Mouse (Mus musculus) ES-E14 (cell line): ENCODE results near the gene Mybpc3. TPM values are rescaled to one million over a fixed set of nuclear protein-coding genes. Genes with fewer than 3 reads are reported as not detected.

Source experiments
- DNase-seq: peaks from one replicate; pipeline ENCODE4 v3.0.0-alpha.2; 2013; ENCODE audit warnings: low read depth, low spot score
- H3K27ac ChIP-seq: 2 replicates; pipeline ENCODE4 v1.5.1; 2012; ENCODE audit warnings: low read depth, mild to moderate bottlenecking, low read length, moderate library complexity, mixed read lengths; ENCODE audit not compliant: poor library complexity, insufficient read depth, severe bottlenecking
- H3K36me3 ChIP-seq: 2 replicates; pipeline ENCODE4 v1.6.1; 2012; ENCODE audit warnings: mild to moderate bottlenecking, low read length, moderate library complexity, mixed read lengths; ENCODE audit not compliant: control insufficient read depth, poor library complexity, insufficient read depth, severe bottlenecking
- H3K4me1 ChIP-seq, 2 experiments: fragments of 150-350 bp in 1 of 2; sonication (generic) in 1 of 2; 2 replicates each; pipeline ENCODE4 v1.6.1; 2012; ENCODE audit warnings: low read length in 2 of 2, mild to moderate bottlenecking in 1 of 2, mixed read lengths in 1 of 2; ENCODE audit not compliant: control insufficient read depth in 2 of 2, insufficient read depth in 2 of 2, poor library complexity in 1 of 2
- H3K4me3 ChIP-seq, 2 experiments: fragments of 150-350 bp in 1 of 2; sonication (generic) in 1 of 2; 2 replicates each; pipeline ENCODE4 v1.5.1; 2012; ENCODE audit warnings: low read length in 2 of 2, low read depth in 1 of 2, mild to moderate bottlenecking in 1 of 2, mixed read lengths in 1 of 2; ENCODE audit not compliant: insufficient read depth in 1 of 2, poor library complexity in 1 of 2, severe bottlenecking in 1 of 2
- H3K9ac ChIP-seq: 2 replicates; pipeline ENCODE4 v1.6.1; 2012; ENCODE audit warnings: low read depth, mild to moderate bottlenecking, low read length, mixed read lengths; ENCODE audit not compliant: poor library complexity, insufficient read depth, severe bottlenecking
- H3K9me3 ChIP-seq: fragments of 150-350 bp; sonication (generic); 2 replicates; pipeline ENCODE4 v1.6.1; 2012; ENCODE audit warnings: low read depth, mild to moderate bottlenecking, low read length; ENCODE audit not compliant: control insufficient read depth, insufficient read depth
- CHD2 ChIP-seq: IDR thresholded peaks from 2 replicates; pipeline ENCODE4 v1.6.1; 2014; ENCODE audit warnings: mild to moderate bottlenecking, low read depth, low read length, inconsistent platforms
- HCFC1 ChIP-seq: IDR thresholded peaks from 2 replicates; pipeline ENCODE4 v1.6.1; 2012; ENCODE audit warnings: low read length, inconsistent platforms, borderline replicate concordance; ENCODE audit not compliant: insufficient read depth
- MAFK ChIP-seq: IDR thresholded peaks from 2 replicates; pipeline ENCODE4 v1.6.1; 2014; ENCODE audit warnings: mild to moderate bottlenecking, low read depth, low read length, inconsistent platforms; ENCODE audit not compliant: insufficient read depth
- ZC3H11A ChIP-seq: IDR thresholded peaks from 2 replicates; pipeline ENCODE4 v1.6.1; 2012; ENCODE audit warnings: low read depth, mild to moderate bottlenecking, inconsistent platforms, low read length, borderline replicate concordance
- ZNF384 ChIP-seq: IDR thresholded peaks from 2 replicates; pipeline ENCODE4 v1.6.1; 2012; ENCODE audit warnings: low read depth, low read length, inconsistent platforms
- in situ Hi-C, 2 experiments: fragments of 600-800 bp; cut with MboI; formaldehyde crosslinking; loops; one replicate each; pipeline ENCODE4 v1.15.1; 2025; ENCODE audit warnings: low sequenced_read_pairs in 2 of 2, inconsistent platforms in 1 of 2; ENCODE audit not compliant: unreplicated experiment in 2 of 2
- total RNA-seq: library from RNA; depleted of rRNA; stranded (reverse); fragments of 300-350 nt; gene quantifications from 2 replicates; pipeline ENCODE4 v1.2.3, GENCODE M21; 2012

Mybpc3 gene
- total RNA-seq, 1 experiment = 0.62 TPM

DNA sequence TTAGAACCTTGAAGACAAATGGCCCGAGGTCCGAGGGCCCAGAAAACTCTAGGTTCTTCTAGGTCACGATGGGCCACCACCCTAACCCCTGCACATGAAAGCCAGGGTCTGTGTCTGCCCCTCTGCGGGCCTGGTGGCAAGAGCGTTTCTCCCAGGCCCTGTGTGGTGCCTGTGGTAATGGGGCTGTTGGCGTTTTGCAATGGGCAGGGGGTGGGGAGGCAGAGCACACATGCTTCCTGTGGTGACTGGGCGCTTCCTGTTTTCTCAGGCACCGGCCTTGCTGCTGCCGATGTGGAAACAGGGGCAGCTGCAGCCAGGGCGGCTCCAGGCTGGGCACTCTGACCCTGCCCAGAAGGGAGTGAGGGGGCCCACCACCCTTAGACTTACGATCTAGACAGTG lies 35.1 kb upstream of the Mybpc3 start:
- Histone ChIP-seq H3K27ac (no peak overlapping the region), H3K4me1 (peaks cover 0 to 2% of the 10 kb centered on the region in 2 experiments; a peak in 2 of 4 replicates), H3K36me3 (no peaks in the 10 kb centered on the region), H3K4me3 (no peak overlapping the region), H3K9ac (no peak overlapping the region), H3K9me3 (no peaks in the 10 kb centered on the region)
- DNase-seq = no peak
- in situ Hi-C loops = no loop called here
- TF ChIP-seq ZNF384 = no peak
- no peak for TF ChIP-seq CHD2
- TF ChIP-seq MAFK = no peak
- no peak for TF ChIP-seq HCFC1
- TF ChIP-seq ZC3H11A = no peak

DNA sequence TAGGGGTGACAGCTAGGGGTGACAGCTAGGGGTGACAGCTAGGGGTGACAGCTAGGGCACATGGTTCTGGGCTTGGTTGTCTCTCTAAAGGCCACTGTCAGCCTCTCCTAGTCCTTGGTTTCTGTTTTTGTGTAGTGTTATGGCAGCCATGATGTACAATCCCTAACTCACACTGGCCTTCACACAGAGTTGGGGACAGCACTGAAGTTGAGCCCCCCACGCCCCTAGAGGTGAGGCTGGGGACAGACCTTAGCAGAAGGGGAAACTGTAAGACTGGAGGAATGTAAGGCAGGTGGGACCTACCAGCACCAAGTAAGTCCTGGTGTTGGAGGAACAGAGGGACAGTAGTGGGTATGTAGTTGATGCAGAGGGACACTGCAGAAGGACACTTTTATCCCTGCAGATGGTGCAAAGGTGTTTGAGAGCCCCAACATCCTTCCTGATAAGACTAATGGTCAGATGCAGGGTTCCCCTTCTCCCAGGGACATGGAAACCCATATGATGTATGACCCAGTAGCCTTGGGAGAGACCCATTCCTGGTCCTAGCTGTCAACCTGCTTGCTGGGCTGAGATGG lies 34.5 kb upstream of the Mybpc3 start:
- no peaks in the 10 kb centered on the region for H3K9me3 ChIP-seq
- H3K4me3 ChIP-seq = no peak overlapping the region
- no peak overlapping the region for H3K27ac ChIP-seq
- H3K36me3 ChIP-seq = no peaks in the 10 kb centered on the region
- in situ Hi-C loops = no loop called here
- H3K4me1 ChIP-seq = peaks cover 0 to 2% of the 10 kb centered on the region in 2 experiments; a peak in 2 of 4 replicates
- no peak for DNase-seq
- TF ChIP-seq CHD2 (no peak), HCFC1 (no peak), ZC3H11A (no peak), MAFK (no peak), ZNF384 (no peak)
- no peak overlapping the region for H3K9ac ChIP-seq

DNA sequence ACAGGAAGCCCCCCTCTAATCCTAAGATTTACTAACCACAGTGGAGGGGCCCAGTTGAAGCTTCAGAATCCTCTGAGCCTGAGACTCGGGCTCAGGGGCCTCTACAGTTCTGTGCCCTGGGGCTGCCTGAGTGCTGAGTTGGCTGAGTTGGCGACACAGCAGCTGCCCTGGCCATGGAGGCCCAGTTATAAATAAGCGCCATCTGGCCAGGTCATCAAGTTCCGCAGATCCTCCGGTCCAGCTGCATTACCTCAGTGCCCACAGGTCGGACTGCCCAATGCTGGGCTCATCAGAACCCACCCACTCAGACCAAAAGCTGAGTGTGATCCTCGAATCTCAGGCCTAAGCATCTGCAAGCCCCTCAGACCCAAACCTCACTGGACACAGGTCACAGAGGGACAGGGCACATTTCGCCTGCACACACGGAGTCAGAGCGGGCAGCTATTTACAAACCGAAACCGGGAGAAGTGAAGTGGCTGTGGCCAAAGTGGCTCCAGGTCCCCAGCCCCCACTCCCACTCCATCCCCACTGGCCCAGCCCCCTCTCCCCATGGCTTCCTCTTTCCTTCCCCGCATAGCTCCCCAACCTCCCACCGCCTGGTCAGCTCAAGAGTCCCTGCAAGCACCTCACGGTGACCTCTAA lies 33.6 kb upstream of the Mybpc3 start:
- no peaks in the 10 kb centered on the region for H3K9me3 ChIP-seq
- no peaks in the 10 kb centered on the region for H3K36me3 ChIP-seq
- no peak for DNase-seq
- H3K4me1 ChIP-seq = no peaks in the 10 kb centered on the region
- no peak overlapping the region for H3K4me3 ChIP-seq
- in situ Hi-C loops = no loop called here
- no peak overlapping the region for H3K9ac ChIP-seq
- no peak overlapping the region for H3K27ac ChIP-seq
- TF ChIP-seq CHD2 (no peak), MAFK (no peak), ZNF384 (no peak), HCFC1 (no peak), ZC3H11A (no peak)

DNA sequence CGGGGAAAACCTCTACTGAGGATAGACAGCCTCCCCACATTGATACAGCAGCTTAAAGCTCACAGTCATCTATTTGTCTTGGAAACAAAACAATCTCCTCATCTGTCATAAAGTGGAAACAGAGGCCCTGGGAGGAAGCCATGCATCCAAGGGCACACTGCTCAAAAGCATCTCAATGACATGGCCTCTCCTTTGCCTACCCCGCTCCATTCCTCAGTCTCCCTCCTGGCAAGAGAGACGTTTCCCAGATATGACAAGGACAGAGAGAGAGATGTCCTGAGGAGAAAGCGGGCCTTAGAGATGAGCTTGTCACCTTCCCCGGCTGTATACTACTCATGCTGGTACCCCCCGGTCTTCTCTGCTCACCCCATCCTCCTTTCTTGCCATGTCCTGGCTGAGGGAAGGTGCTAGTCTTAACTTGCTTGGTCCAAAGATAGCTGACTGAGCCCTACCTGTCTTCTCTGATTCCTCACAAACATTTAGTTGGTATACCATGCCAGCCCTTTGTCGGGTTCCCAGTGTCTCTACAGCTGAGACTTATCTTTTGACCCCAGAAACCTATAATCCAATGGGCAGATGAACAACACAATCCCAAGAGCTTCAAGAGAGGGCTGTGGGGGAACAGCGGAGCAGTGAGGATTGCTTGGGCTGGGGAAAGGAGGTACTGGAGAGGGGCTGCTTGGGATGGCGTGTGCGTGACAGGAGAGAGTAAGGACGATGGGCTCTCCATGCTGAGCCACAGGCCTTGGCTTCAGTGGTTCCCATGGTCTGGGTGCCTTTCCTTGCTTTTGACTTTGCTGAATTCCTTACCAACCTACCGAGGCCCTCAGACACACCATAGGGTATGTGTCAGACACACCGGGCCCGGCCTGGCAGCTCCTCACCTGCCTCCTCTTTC lies 32.2 kb upstream of the Mybpc3 start:
- no peak for TF ChIP-seq HCFC1
- TF ChIP-seq ZNF384 = no peak
- TF ChIP-seq ZC3H11A = no peak
- no peak for TF ChIP-seq CHD2
- no peak for TF ChIP-seq MAFK
- no peak overlapping the region for H3K4me3 ChIP-seq
- H3K9me3 ChIP-seq = no peaks in the 10 kb centered on the region
- in situ Hi-C loops = no loop called here
- no peaks in the 10 kb centered on the region for H3K36me3 ChIP-seq
- H3K9ac ChIP-seq = no peak overlapping the region
- no peak overlapping the region for H3K27ac ChIP-seq
- DNase-seq = no peak
- H3K4me1 ChIP-seq = no peaks in the 10 kb centered on the region
